Mouse (Mus musculus) natural killer cell, adult 2 months (primary cell): ENCODE results near the gene Kifc1.
A peak's percentile ranks its signal among the peaks of the same experiment; 100 is the strongest.
"Not testable (repeated sequence)": the region's sequence is repeated elsewhere in the genome, so short reads cannot be mapped to it uniquely, and the experiment has no call there.

Experiments
- DNase-seq, 2 experiments: peaks; one replicate each; pipeline ENCODE4 v3.0.0; 2022; ENCODE audit warnings: low spot score in 2 of 2

Kifc1 gene

DNA sequence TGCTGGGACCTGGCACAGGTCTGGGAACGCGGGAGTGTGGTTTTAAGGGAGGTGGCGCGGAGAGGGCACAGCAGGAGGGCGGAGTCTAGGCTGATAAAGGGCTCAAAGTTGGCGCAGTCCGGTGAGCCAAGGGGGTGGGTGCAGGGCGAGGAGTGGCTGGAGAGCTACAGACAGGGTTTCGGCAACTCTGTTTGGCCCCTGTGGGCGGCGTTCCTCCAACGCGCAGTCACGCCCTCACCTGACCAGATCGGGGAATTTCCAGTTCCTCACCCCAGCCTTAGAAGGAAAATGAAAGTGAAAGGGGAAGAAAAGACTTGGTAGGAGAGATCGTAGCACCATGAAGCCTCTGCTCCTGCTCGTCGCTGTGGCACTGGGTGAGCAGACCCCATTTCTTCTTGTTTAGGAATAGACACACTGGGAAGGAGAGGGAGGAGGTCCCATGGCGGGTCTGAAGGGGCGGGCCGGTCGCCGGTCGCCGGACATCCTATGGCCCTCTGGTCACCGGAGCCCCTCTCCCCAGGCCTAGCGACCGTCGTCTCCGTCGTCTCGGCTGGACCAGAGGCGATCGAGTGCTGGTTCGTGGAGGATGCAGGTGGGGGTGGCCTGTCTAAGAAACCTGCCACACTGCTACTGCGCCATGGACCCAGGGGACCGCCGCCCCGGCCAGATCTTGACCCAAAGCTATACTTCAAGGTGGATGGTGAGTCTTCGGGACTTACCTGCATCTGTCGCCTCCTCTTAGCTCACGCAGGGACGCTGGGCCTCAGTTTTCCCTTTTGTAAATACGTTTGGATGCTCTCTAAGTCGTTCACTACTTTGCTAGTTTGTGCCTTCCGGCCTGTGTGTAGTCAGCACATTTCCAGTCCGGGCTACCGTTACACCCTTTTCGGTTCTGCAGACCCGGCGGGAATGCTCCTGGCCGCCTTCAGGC, 29.2 kb upstream of the Kifc1 start:
- DNase-seq, result peak; percentile 94 to 95

GRCm38 (mm10) chr17:33918293-33919203, 28.1 kb upstream of the Kifc1 start:
- no peak for DNase-seq

GRCm38 (mm10) chr17:33917656-33918292, 27.3 kb upstream of the Kifc1 start:
- DNase-seq, result no peak

- DNase-seq, result no peak
Observed at GRCm38 (mm10) chr17:33916847-33917655, 26.6 kb upstream of the Kifc1 start.

DNA sequence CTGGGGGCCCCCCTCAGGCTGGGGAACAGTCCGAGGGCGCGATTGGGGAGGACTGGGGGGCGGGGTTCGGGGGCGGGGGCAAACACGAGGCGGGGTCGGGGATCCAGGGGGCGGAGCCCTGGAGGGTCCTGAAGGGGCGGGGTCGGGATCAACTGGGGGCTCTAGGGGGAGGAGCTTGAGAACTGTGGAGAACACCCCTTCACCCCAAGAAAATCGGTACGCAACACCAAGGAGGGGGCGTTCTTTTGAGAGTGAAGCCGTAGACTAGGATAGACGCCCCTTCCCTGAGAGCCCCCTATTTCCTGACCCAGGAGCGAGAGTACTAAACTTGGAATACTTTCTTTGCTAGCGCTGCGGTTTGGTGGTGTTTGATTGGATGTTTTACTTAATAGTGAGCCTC, 25.8 kb upstream of the Kifc1 start:
- DNase-seq, result no peak

DNA sequence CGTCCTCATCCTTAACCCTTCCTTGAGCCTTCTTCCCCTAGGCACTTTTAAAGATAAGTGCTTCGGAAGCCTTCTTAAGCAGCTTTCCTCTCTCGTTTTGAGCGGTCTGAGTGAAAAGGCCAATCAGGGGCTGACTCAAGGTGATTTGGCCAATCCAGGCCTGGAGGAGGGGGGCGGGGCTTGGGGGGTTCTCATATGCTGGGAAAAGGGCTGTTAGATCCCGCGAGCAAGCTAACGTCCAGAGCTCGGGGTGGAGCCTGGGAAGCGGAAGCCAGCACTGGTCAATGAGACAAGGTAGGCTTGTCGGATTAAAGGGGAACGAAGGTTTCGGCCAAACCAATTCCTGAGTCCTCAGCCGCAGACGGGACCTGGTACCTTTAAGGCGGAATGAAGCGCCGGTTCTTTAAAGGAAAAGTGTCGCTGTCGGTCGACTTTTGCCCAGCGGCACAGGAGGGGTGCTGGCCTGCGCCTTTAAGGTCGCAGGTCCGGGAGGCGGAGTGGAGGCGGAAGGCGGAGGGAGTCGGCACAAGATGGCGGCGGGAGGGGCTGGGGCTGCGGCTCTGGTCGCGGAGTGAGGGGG, 25.3 kb upstream of the Kifc1 start, which contains the start of the genes Tapbp and Zbtb22:
Gene Tapbp, plus strand, starts transcription at position 229 of the 580 bp plus-strand sequence.
Gene Zbtb22, plus strand, starts transcription at position 234 of the 580 bp plus-strand sequence.
- DNase-seq, result peak; percentile 91 to 93

GRCm38 (mm10) chr17:33914969-33915391, 24.5 kb upstream of the Kifc1 start:
- no peak for DNase-seq

DNA sequence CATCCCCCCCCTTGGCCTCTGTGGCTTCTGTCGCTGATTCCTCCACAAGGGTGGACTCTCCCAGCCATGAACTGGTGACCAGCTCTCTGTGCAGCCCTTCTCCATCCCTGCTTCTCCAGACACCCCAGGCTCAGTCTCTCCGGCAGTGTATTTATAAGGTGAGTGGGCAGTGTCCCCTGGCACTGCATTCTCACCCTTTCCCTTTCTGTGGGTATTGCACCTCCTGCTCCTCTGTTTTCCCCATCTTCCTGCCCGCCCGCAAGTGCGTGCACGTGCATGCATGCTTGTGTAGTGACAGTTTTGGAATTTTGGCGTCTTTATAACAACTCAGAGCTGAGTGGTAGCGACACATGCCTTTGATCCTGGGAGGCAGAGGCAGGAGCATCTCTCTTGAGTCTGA, 23.4 kb upstream of the Kifc1 start:
- DNase-seq, result no peak

DNA sequence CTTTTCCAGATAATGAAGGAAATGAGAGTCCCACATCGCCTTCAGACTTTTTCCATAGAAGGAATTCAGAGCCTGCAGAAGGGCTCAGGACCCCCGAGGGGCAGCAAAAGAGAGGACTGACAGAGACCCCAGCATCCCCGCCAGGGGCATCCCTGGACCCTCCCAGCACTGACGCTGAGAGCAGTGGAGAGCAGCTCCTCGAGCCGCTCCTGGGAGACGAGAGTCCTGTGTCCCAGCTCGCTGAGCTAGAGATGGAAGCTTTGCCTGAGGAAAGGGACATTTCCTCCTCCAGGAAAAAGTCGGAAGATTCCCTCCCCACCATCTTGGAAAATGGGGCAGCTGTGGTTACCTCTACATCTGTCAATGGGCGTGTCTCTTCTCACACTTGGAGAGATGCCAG, 22.8 kb upstream of the Kifc1 start:
- DNase-seq, result no peak

GRCm38 (mm10) chr17:33911813-33912414, 21.5 kb upstream of the Kifc1 start:
- DNase-seq, result no peak

DNA sequence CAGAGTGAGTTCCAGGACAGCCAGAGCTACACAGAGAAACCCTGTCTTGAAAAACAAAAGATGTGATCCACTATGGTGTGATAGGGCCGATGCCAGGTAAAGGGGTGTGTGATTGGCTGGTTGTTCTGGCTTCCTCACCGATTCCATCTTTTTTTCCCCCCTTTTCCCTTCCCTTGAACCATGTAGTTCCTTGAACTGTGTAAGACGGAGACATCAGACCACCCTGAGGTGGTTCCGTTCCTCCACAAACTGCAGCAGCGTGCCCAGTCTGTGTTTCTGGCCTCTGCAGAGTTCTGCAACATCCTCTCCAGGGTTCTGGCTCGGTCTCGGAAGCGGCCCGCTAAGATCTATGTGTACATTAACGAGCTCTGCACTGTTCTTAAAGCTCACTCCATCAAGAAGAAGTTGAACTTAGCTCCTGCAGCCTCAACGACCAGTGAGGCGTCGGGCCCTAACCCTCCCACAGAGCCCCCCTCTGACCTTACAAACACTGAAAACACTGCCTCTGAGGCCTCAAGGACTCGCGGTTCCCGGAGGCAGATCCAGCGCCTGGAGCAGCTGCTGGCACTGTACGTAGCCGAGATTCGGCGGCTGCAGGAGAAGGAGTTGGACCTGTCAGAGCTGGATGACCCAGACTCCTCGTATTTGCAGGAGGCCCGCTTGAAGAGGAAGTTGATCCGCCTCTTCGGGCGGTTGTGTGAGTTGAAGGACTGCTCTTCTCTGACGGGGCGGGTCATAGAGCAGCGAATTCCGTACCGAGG, 20.8 kb upstream of the Kifc1 start:
- no peak for DNase-seq

DNA sequence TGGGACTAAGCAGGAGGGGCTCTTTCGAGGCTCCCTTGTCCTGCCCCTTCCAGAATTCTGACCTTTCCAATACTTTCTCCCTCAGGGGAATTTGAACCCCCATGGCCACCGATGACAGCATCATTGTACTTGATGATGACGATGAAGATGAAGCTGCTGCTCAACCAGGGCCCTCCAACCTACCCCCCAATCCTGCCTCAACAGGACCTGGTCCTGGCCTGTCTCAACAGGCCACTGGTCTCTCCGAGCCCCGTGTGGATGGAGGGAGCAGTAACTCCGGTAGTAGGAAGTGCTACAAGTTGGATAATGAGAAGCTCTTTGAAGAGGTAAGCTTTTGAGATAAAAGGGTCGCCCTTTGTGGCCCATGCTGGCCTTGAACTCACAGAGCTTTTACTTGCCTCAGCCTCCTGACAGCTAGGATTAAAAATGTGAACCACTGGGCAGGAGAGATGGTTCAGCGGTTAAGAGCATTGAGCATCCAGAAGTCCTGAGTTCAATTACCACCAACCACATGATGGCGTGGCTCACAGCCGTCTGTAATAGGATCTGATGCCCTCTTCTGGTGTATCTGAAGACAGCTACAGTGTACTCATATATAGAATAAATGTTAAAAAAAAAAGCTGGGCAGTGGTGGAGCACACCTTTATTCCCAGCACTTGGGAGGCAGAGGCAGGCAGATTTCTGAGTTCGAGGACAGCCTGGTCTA, 20.0 kb upstream of the Kifc1 start:
- DNase-seq, result no peak

- DNase-seq, result peak in 1 of 2 experiments; percentile 31
Observed at GRCm38 (mm10) chr17:33909869-33910250, 19.4 kb upstream of the Kifc1 start.

GRCm38 (mm10) chr17:33909077-33909868, 18.8 kb upstream of the Kifc1 start, which contains the start of gene Daxx:
Gene Daxx (plus strand): TSS chr17:33909414.
- peak; percentile 96 to 97 for DNase-seq

- DNase-seq, result no peak
Observed at GRCm38 (mm10) chr17:33908331-33909076, 18.0 kb upstream of the Kifc1 start.

DNA sequence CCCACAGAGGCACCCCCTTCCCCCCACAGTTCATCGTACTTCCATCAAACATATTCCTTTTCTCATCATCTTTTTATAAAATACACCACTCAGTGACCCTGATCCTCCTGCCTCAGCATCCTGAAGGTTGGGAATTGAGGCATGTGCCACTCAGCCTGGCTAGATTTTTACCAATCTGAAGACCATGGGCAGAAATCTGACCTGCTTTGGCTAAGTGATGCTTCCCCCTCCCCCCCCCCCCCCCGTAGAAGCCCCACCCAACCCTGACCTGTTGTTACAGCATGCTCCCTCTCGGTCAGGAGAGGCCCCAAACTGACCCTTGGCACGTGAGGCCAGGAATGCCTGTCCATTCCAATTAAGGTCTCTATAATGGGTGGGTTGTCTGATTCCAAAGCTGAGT, 14.4 kb upstream of the Kifc1 start, which contains the start of gene Platr17:
Gene Platr17, plus strand, starts transcription at position 301 of the 400 bp plus-strand sequence.
- not testable (repeated sequence) for DNase-seq
